Mouse (Mus musculus): Measurements from ENCODE around the gene Gm20388. TPM values are rescaled to one million over a fixed set of nuclear protein-coding genes. Genes with fewer than 3 reads are reported as not detected.
A peak's percentile ranks its signal among the peaks of the same experiment; 100 is the strongest.

Gm20388 gene
- polyA plus RNA-seq, 1 experiment from 2014 or later, result not detected

DNA sequence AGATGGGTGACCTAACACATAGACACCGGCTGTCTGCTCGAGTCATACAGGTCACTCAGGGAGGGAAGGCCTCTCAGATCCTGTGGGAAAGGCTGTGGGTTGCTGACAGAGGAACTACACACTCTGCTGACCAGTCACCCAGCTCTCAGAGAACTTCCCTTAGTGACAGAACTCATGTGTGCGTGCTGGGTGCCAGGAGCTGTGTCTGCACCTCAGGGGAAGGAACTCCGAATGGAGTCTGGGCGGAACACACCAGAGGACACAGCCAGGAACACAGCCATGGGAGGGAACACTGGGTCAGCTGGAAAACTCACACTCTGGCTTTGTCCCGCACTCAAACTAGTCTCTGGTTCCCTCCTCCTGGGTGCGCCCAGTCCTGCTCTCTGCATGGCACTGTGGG lies 2497.0 kb downstream of the Gm20388 start:
- 87% methylated on average over 7 of the region's 7 CpGs for WGBS
- H3K4me1 ChIP-seq (replicated peaks; ENCODE audit: control insufficient read depth, insufficient read depth, low read length), result no peaks in the 10 kb centered on the region
- no peaks in the 10 kb centered on the region for H3K9me3 ChIP-seq (ENCODE audit: control insufficient read depth, low read length)
- ATAC-seq (ENCODE audit: low read depth), result no peak
- no peak overlapping the region for H3K4me3 ChIP-seq (ENCODE audit: low read length)
- H3K4me2 ChIP-seq (ENCODE audit: low read depth, low read length), result no peak overlapping the region
- H3K27me3 ChIP-seq (ENCODE audit: control insufficient read depth, insufficient read depth, low read depth, low read length), result no peaks in the 10 kb centered on the region
- H3K36me3 ChIP-seq (ENCODE audit: control insufficient read depth, insufficient read depth, low read length), result peaks cover 74% of the 10 kb centered on the region
- no peak overlapping the region for H3K9ac ChIP-seq (ENCODE audit: low read length)
- no peak overlapping the region for H3K27ac ChIP-seq (ENCODE audit: low read length)

GRCm38 (mm10) chr8:122414311-122414710 lies 2503.7 kb downstream of the Gm20388 start:
- no peak for ATAC-seq (ENCODE audit: low read depth)
- no peaks in the 10 kb centered on the region for H3K27me3 ChIP-seq (ENCODE audit: control insufficient read depth, insufficient read depth, low read depth, low read length)
- peaks cover 61% of the 10 kb centered on the region for H3K36me3 ChIP-seq (ENCODE audit: control insufficient read depth, insufficient read depth, low read length)
- no peak overlapping the region for H3K9ac ChIP-seq (ENCODE audit: low read length)
- no peak overlapping the region for H3K4me3 ChIP-seq (ENCODE audit: low read length)
- WGBS, result 79% methylated on average over 9 of the region's 9 CpGs
- no peaks in the 10 kb centered on the region for H3K4me1 ChIP-seq (replicated peaks; ENCODE audit: control insufficient read depth, insufficient read depth, low read length)
- no peak overlapping the region for H3K27ac ChIP-seq (ENCODE audit: low read length)
- H3K4me2 ChIP-seq (ENCODE audit: low read depth, low read length), result no peak overlapping the region
- no peaks in the 10 kb centered on the region for H3K9me3 ChIP-seq (ENCODE audit: control insufficient read depth, low read length)

- peaks cover 49% of the 10 kb centered on the region for H3K36me3 ChIP-seq (ENCODE audit: control insufficient read depth, insufficient read depth, low read length)
- no peaks in the 10 kb centered on the region for H3K9me3 ChIP-seq (ENCODE audit: control insufficient read depth, low read length)
- no peak overlapping the region for H3K4me3 ChIP-seq (ENCODE audit: low read length)
- no peak overlapping the region for H3K27ac ChIP-seq (ENCODE audit: low read length)
- no peak overlapping the region for H3K4me2 ChIP-seq (ENCODE audit: low read depth, low read length)
- WGBS, result 85% methylated on average over 6 of the region's 6 CpGs
- ATAC-seq (ENCODE audit: low read depth), result no peak
- H3K4me1 ChIP-seq (replicated peaks; ENCODE audit: control insufficient read depth, insufficient read depth, low read length), result peaks cover 4% of the 10 kb centered on the region
- H3K9ac ChIP-seq (ENCODE audit: low read length), result no peak overlapping the region
- no peaks in the 10 kb centered on the region for H3K27me3 ChIP-seq (ENCODE audit: control insufficient read depth, insufficient read depth, low read depth, low read length)
Measured at GRCm38 (mm10) chr8:122415554-122415953, 2504.9 kb downstream of the Gm20388 start.

- Histone ChIP-seq H3K9ac (ENCODE audit: low read length) (no peak overlapping the region), H3K27ac (ENCODE audit: low read length) (no peak overlapping the region), H3K36me3 (ENCODE audit: control insufficient read depth, insufficient read depth, low read length) (peaks cover 20% of the 10 kb centered on the region), H3K4me3 (ENCODE audit: low read length) (no peak overlapping the region), H3K4me1 (replicated peaks; ENCODE audit: control insufficient read depth, insufficient read depth, low read length) (peaks cover 4% of the 10 kb centered on the region), H3K4me2 (ENCODE audit: low read depth, low read length) (no peak overlapping the region), H3K27me3 (ENCODE audit: control insufficient read depth, insufficient read depth, low read depth, low read length) (no peaks in the 10 kb centered on the region), H3K9me3 (ENCODE audit: control insufficient read depth, low read length) (no peaks in the 10 kb centered on the region)
- ATAC-seq (ENCODE audit: low read depth), result peak; percentile 64
- WGBS, result 38% methylated on average over 9 of the region's 9 CpGs
Measured at GRCm38 (mm10) chr8:122419881-122420555, 2509.4 kb downstream of the Gm20388 start.

- no peak for ATAC-seq (ENCODE audit: low read depth)
- WGBS, result 71% methylated on average over 14 of the region's 14 CpGs
- Histone ChIP-seq H3K4me3 (ENCODE audit: low read length) (no peak within 1 kb of the TSS), H3K27ac (ENCODE audit: low read length) (no peak within 1 kb of the TSS), H3K4me2 (ENCODE audit: low read depth, low read length) (no peak within 1 kb of the TSS), H3K27me3 (ENCODE audit: control insufficient read depth, insufficient read depth, low read depth, low read length) (no peaks in the 10 kb centered on the region), H3K36me3 (ENCODE audit: control insufficient read depth, insufficient read depth, low read length) (peaks cover 10% of the 10 kb centered on the region; the same call in 1 of the 2 replicates), H3K4me1 (replicated peaks; ENCODE audit: control insufficient read depth, insufficient read depth, low read length) (peaks cover 4% of the 10 kb centered on the region), H3K9me3 (ENCODE audit: control insufficient read depth, low read length) (no peaks in the 10 kb centered on the region), H3K9ac (ENCODE audit: low read length) (no peak within 1 kb of the TSS)
Measured at GRCm38 (mm10) chr8:122421376-122422070, 2510.9 kb downstream of the Gm20388 start, which contains the start of gene Il17c. TSS of gene Il17c (plus strand) at chr8:122422020.

DNA sequence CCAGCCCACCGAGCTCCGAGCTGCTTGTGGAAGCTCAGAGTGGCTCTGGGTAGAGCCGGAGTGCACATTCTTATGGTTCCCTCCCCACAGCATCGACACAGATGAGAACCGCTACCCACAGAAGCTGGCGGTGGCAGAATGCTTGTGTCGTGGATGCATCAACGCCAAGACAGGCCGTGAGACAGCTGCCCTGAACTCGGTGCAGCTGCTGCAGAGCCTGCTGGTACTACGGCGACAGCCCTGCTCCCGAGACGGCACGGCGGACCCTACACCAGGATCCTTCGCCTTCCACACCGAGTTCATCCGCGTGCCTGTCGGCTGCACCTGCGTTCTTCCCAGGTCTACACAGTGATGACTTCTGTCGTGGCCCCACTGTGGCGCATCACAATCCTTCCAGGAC lies 2512.6 kb downstream of the Gm20388 start:
- no peak overlapping the region for H3K4me3 ChIP-seq (ENCODE audit: low read length)
- H3K27ac ChIP-seq (ENCODE audit: low read length), result no peak overlapping the region
- no peak for ATAC-seq (ENCODE audit: low read depth)
- no peak overlapping the region for H3K4me2 ChIP-seq (ENCODE audit: low read depth, low read length)
- H3K9ac ChIP-seq (ENCODE audit: low read length), result no peak overlapping the region
- H3K36me3 ChIP-seq (ENCODE audit: control insufficient read depth, insufficient read depth, low read length), result no peaks in the 10 kb centered on the region
- no peaks in the 10 kb centered on the region for H3K27me3 ChIP-seq (ENCODE audit: control insufficient read depth, insufficient read depth, low read depth, low read length)
- 75% methylated on average over 24 of the region's 24 CpGs for WGBS
- H3K4me1 ChIP-seq (replicated peaks; ENCODE audit: control insufficient read depth, insufficient read depth, low read length), result peaks cover 4% of the 10 kb centered on the region
- no peaks in the 10 kb centered on the region for H3K9me3 ChIP-seq (ENCODE audit: control insufficient read depth, low read length)

- Histone ChIP-seq H3K9ac (ENCODE audit: low read length) (no peak overlapping the region), H3K27me3 (ENCODE audit: control insufficient read depth, insufficient read depth, low read depth, low read length) (no peaks in the 10 kb centered on the region), H3K9me3 (ENCODE audit: control insufficient read depth, low read length) (no peaks in the 10 kb centered on the region), H3K4me1 (replicated peaks; ENCODE audit: control insufficient read depth, insufficient read depth, low read length) (peaks cover 4% of the 10 kb centered on the region), H3K4me2 (ENCODE audit: low read depth, low read length) (no peak overlapping the region), H3K36me3 (ENCODE audit: control insufficient read depth, insufficient read depth, low read length) (no peaks in the 10 kb centered on the region), H3K4me3 (ENCODE audit: low read length) (no peak overlapping the region), H3K27ac (ENCODE audit: low read length) (no peak overlapping the region)
- ATAC-seq (ENCODE audit: low read depth), result no peak
- 37% methylated on average over 5 of the region's 5 CpGs for WGBS
Measured at GRCm38 (mm10) chr8:122423659-122424058, 2513.0 kb downstream of the Gm20388 start.

DNA sequence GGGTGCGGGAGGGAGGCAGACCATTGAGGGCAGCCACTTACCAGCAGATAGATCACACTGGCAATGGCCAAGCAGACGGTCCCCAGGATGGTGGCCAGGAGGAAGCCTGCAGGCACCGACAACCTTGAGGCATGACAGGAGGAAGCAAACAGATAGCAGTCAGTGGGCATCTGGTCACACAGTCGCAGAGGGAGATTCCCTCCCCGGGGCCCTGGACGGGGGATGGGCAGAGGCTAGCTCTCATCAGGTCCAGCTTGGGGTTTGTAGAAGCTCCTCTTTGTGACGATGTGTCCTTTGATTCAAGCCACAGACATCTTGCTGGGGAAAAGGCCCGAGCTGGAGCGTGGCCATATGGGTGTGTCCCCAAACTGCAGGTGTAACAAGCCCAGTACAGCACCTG lies 2515.5 kb downstream of the Gm20388 start:
- H3K27me3 ChIP-seq (ENCODE audit: control insufficient read depth, insufficient read depth, low read depth, low read length), result no peaks in the 10 kb centered on the region
- ATAC-seq (ENCODE audit: low read depth), result no peak
- 72% methylated on average over 9 of the region's 9 CpGs for WGBS
- H3K4me3 ChIP-seq (ENCODE audit: low read length), result no peak overlapping the region
- H3K36me3 ChIP-seq (ENCODE audit: control insufficient read depth, insufficient read depth, low read length), result no peaks in the 10 kb centered on the region
- no peak overlapping the region for H3K27ac ChIP-seq (ENCODE audit: low read length)
- H3K4me1 ChIP-seq (replicated peaks; ENCODE audit: control insufficient read depth, insufficient read depth, low read length), result peaks cover 1% of the 10 kb centered on the region
- no peak overlapping the region for H3K4me2 ChIP-seq (ENCODE audit: low read depth, low read length)
- H3K9me3 ChIP-seq (ENCODE audit: control insufficient read depth, low read length), result no peaks in the 10 kb centered on the region
- no peak overlapping the region for H3K9ac ChIP-seq (ENCODE audit: low read length)

GRCm38 (mm10) chr8:122427607-122428006 lies 2517.0 kb downstream of the Gm20388 start:
- Histone ChIP-seq H3K4me2 (ENCODE audit: low read depth, low read length) (no peak overlapping the region), H3K27me3 (ENCODE audit: control insufficient read depth, insufficient read depth, low read depth, low read length) (no peaks in the 10 kb centered on the region), H3K4me3 (ENCODE audit: low read length) (no peak overlapping the region), H3K27ac (ENCODE audit: low read length) (no peak overlapping the region), H3K36me3 (ENCODE audit: control insufficient read depth, insufficient read depth, low read length) (no peaks in the 10 kb centered on the region), H3K4me1 (replicated peaks; ENCODE audit: control insufficient read depth, insufficient read depth, low read length) (peaks cover 13% of the 10 kb centered on the region), H3K9ac (ENCODE audit: low read length) (no peak overlapping the region), H3K9me3 (ENCODE audit: control insufficient read depth, low read length) (no peaks in the 10 kb centered on the region)
- 86% methylated on average over 7 of the region's 7 CpGs for WGBS
- no peak for ATAC-seq (ENCODE audit: low read depth)
